Mouse (Mus musculus) layer of hippocampus, adult 18-20 months (tissue): ENCODE measurements at regions not wholly inside any gene's neighbourhood (a gene's known extent, or its start where the extent isn't known, plus 50 kb on each side); places are given as distances from the start of the nearest gene placed in this dataset.

Source experiments
- DNase-seq, 2 experiments: peaks; one replicate each; pipeline ENCODE4 v3.0.0; 2022; ENCODE audit warnings: low spot score in 2 of 2

DNA sequence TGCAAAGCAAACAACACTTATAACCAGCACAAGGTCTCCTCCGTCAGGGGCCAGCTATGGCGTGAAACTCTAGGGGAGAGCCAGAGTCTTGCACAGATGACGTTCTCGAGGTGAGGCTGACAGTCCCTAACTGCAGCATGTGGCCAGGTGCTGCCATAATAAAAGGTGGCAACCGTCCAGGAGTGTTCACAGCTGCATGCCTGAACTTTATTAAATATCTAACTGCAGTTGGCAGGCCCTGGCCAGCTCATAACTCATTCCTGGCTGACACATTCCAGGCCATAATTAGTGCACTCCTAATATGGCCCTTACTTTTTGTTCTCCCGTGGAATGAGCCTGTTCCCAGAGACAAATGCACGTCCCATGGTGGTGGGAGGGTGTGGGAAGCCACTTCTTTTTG, 169.6 kb downstream of the Gas1 start:
- DNase-seq = no peak

DNA sequence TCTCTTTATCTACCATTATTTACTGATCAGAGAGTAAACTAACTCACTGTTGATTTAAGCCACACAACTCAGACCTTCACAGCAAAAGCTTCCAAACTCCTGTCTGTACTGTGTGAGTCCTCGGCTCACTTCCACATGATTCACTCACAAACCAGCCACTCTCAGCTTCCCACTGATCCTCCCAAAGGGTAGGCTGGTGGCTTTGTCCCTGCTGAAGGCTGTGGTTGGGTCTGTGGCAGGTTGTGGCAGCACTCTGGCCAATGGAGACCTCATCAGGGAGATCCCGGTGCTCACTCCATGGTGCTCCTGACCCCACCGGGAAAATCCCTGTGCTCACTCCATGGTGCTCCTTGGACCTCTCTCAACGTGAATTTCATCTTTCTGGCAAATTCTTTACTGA, 170.1 kb downstream of the Gas1 start:
- no peak for DNase-seq

- DNase-seq = no peak
Measured at GRCm38 (mm10) chr13:60004611-60005010, 172.6 kb downstream of the Gas1 start.

DNA sequence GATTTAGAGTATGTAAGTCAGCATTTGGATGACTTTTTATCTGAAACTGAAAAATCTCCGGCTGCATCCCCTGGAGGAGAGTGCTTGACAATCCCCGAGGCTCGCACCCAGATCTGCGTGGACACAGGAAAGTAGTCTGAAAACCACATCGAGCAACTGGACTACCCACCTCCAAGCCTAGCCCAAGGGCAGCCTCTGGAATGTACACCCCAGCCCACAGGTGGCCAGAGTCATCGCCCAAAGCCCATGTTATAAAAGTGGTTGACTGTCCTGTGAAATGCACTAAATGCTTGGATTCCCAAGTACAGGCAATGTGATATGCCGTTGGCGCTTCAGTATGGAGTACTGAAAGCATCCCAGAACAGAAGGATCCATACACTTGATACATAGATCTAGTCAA, 175.1 kb downstream of the Gas1 start:
- DNase-seq = no peak

- DNase-seq = no peak
Measured at GRCm38 (mm10) chr13:60001637-60002036, 175.5 kb downstream of the Gas1 start.

DNA sequence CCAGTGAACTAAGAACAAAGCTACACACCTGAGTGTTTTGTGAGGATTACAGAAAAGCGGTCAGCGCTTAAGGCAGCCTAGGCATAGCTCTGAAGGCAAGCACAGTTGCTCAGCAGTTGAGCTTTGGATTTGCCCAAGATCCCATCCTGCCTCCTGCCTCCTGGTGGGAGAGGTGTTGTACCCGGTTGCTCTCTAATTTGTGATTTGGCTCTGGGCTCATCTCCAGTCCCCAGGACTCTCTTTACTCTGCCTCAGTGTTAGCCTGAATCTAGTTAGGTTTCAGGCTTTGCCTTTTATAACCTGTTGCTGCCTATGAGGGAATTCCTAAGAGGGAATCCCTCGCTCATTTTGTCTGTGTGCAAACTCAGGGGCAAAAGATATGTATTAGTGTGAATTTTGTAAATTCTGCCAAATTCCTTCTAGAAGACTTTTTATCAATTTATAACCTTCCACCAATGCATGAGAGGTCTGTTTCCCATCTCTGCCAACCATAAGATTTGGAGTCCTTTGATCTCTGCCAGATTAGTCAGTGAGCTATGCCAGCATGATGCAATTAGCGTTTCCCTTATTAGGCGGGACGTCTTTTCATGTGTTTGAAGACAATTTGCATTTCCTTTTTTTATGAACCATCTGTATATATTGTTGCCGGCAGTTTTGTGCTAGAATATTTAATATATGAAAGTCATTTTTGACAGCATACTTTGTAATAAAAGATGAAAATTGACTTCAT, 176.4 kb downstream of the Gas1 start:
- peak in 1 of 2 experiments; percentile 28 for DNase-seq

GRCm38 (mm10) chr13:59997431-59997830, 174.5 kb upstream of the Tut7 start:
- no peak for DNase-seq

DNA sequence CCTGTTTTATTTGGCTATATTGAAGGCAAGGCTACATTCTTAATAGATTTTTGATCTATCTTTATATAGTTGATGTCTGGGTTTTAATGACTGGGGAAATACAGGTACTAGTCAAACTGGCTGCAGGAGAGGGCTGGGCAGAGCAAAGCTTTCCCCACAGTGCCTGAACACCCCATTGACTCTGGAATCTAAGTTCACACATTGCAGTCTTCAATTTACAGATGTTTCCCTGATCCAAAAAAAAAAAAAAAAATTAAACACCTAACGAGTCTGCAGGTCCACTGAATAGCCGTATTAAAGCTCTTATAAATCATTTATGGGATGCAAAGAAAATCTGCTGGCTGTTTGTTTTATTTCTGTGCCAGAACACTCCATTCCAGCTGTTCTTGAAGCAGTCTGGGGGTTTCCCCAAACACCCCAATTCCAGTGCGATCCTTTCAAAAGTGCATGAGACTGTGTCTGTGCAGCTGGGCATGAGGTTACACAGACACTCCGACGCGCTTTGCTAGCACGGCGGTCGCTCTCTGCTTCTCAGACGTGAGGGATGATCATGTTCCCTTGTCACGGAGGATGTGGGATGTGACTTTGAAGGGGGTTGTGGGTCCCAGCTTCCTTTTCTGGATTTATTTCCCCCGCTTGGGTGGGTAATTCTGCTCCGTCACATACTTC, 173.3 kb upstream of the Tut7 start:
- DNase-seq = no peak

- no peak for DNase-seq
Measured at GRCm38 (mm10) chr13:59992780-59993501, 170.0 kb upstream of the Tut7 start.

DNA sequence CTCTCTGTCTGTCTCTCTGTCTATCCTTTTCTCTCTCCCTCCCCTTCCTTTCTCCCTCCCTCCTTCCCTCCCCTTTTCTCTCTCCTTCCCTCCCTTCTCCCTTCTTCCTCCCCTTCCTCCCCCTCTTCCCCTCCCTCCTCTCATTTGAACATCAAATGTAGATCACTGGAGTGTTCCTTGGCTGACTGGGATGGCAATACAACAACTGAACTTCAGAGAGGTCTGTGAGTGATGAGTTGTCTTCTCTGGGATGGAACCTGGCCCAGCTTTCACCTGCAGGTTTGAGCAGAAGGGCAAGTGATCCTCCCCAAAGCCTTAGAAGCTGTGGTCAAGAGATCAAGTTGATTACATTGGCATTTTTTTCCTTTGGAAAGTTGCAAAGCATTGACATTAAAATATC, 169.4 kb upstream of the Tut7 start:
- DNase-seq = no peak

DNA sequence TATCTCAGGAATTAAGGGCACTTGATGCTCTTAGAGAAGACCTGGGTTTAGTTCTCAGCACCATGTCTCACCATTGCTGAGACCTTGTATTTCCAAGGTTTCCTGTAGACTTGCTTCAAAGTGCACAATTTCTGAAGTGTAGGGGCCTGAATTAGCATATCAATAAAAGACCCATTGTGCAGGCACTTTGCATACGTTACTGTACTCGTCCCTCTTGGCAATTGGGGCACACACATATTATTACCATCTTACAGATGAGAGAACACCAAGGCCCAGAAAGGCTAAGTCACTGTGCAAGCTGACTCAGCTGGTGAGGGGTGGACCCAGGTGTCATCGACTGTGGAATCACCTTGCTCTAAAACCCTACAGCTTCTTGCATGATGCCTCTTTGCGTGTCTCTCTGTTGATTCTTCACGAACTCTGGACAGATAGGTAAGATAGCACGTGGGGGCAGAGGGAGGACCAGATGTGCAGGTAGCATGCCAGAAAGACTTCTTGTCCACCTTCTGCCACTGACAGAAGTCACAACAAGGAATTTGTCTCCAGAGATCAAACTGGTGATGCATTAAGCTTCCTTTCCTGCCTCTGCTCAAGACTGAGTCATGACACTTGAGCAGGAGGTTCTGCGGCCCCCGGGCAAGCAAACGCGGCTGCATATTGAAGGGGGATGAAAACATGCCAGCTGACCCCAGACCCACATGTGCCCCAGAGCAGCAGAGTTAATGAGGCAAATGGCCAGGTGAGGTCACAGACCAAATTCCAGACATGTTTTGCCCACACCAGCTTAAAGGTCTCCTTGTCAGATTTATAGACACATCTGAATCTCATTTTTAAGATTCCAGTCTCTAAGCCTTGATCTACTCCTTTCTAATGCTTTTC, 167.7 kb upstream of the Tut7 start:
- DNase-seq = no peak

DNA sequence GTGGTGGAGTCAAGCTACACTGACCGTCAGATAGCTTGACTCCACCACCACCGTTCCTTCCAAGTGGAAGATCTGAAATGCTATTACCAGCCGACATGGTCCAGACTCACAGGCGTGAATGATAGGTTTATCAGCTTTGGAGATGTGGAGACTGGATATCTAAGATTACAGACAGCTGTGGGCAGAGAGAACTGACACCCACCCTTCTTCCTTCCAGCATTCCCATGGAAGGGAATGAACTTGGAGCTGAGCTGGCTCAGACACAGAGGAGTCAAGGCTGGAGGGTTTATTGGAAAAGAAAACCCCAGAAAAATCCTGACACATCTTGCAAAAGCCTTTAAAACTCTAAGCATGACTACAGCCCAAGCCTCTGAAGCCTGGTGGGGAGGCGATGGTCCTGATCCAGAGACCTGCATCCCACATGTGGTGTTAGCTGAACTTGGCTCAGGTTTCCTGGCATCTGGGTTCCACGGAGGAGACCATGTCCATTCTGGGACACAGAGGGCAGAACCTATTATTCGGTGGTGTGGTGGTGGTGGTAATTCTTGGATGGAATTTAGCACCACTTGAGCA, 165.5 kb upstream of the Tut7 start:
- DNase-seq = no peak

DNA sequence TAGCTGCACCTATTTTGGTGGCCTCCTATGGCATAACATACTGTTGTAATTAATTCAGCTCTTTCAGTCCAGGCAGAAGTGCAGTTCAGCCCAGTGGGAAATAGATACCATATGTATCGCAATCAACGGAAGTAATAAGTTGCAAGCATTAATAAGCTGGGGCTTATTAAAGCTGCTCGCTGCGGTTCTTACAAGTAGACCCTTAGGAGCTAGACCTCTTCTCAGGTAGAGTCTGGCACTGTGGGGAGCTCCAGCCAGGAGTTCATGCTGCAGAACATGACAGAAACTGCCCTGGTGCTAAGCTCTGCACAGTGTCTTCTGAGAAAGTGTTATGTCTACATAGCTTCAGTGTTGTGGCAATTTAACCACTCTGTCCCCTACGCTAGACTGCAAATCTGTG, 153.5 kb upstream of the Tut7 start:
- no peak for DNase-seq

DNA sequence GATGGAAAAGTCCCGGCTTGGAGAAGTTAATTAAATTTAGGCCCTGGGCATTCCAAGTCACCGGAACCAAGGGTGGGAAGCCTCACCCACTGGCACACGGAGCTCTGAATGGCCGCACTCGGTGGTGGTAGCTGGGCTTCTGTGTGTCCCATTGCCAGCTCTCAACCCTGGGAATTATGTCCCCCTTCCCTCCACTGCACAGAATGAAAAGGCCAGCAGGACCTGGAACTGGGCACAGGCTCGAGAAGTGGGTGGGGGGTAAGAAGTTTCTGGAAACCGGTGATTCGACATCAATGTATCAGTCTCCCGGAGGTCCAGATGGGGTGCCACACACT, 149.1 kb upstream of the Tut7 start:
- no peak for DNase-seq

DNA sequence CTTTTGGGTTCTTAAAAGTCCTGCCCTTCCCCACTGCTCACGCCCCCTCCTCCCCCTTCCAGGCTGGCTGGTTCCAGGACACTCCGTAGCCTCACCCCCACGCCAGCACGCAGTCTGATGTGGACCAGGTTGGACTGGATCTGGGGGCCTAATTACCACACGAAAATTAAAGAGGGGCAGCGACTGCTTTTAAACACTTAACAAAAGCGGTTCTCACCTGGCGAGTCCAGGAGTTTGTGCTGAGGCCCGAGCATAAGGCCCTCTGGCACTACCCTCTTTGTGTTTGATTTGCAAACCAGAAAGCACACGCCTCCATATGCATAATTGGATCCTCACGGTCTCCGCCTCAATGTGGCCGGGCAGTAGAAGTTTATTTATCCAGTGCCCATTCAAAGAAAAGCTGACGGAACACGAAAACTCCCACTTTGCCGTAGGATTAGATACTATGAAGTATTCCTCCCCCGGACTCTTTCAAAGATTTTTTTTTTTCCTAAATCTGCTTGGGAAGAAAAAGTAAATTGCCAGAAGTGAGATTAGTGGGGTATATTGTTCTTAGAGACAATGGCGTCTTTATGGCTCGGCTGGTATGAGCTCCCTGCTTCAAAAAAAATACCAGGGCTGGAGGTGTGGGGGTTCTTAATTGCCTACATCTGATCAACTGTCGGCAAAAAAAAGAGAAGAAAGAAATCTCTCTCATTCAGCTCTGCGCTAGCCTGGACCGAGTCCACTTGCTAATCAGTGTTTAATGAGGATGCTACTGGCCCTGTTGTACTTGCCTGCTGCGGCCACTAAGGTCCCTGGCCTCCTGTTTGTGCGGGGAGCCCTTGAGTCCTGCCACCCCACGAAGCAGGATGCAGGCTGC, 148.5 kb upstream of the Tut7 start:
- DNase-seq = no peak

DNA sequence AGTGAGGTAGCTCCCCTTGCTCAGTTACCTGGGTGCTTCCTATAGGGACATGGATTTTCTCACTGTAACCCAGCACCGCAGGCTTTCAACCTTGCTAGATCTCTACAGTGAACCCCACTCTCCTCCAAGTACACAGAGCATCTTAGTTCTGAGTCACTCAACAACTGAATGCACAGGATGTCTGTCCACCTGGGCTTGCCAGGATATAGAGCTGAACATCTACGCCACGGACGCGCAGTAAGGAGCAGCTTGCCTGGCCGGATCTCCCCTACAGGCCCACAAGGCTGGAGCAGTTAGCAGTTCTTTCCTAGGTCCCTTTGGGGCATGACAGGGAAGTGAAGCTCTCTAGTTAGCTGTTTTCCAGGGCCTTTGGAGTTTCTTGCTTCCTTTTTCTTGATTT, 147.5 kb upstream of the Tut7 start:
- DNase-seq = no peak

- DNase-seq = no peak
Measured at GRCm38 (mm10) chr13:59969484-59969883, 146.5 kb upstream of the Tut7 start.

DNA sequence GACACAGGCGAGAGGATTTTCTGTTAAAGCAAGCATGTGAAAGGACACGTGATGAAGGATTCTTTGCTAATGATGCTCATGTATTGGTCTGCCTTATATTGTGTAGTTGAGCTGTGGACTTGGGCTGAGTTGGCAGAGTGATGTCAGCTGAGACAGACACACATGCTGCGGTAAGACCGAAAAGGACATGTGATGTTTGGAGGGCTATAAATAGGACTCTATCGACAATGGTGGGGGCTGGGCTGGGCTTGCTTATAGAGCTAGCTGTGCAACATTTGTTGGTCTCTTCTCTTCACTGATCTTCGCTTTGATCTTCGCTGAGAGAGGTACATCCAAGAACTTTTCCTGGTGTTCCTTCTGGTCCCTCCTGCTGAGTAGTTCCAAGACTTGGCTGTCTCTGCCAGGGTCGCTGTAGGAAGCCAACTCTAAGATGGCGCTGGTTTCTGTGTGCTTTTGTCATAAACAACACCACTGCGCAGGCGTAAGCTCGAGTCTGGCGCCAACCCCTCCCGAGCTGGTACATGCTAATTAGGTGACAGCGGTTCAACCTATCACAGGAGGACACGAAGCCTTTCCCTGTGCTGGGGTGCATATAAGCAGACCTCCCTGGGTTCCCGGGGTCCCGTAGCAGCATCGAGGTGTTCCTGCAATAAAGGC, 145.8 kb upstream of the Tut7 start:
- DNase-seq = peak in 1 of 2 experiments; percentile 34

DNA sequence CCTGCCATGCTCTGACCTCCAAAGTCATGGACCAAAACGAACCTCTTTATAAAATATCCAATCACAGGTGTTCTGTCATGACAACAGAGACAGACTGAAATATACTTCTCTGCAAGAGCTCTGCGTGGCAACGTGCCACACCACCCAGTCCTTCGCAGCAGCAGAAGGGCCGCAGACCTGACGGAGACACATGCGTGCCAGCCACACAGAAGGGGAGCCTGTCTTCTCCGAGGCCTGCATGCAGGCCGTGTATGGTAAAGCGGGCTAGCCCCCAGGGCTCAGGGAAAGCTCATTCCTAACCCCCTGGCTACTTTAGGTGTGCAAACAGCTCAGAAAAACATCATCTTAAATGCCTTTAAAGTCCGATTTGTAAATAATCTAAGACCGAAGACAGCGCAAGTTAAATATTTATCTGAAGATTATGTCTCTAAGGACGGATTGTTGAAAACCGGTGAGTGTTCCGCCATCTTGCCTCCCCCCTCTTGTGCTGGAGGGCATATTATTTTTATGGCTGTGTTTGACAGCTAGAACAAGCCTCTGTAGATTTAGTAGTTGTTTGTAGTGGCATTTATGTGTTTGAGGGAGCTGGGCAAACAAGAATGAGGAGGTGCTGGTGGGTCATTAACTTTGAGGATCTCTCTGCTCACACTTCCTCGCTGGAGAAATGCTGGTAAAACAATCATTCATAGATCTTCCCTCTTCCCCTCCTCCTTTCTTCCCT, 143.7 kb upstream of the Tut7 start:
- no peak for DNase-seq
